Mouse (Mus musculus) urinary bladder, postnatal 14 days (tissue): Measurements from ENCODE around the gene Megf8.

Experiments used
- DNase-seq: peaks from one replicate; pipeline ENCODE4 v3.0.0; 2021; ENCODE audit warnings: low spot score

Gene Megf8

GRCm38 (mm10) chr7:25334472-25334871, 17.5 kb downstream of the Megf8 start:
- no peak for DNase-seq

GRCm38 (mm10) chr7:25339329-25339728, 22.4 kb downstream of the Megf8 start:
- no peak for DNase-seq

GRCm38 (mm10) chr7:25341000-25341784, 24.2 kb downstream of the Megf8 start:
- DNase-seq: no peak

DNA sequence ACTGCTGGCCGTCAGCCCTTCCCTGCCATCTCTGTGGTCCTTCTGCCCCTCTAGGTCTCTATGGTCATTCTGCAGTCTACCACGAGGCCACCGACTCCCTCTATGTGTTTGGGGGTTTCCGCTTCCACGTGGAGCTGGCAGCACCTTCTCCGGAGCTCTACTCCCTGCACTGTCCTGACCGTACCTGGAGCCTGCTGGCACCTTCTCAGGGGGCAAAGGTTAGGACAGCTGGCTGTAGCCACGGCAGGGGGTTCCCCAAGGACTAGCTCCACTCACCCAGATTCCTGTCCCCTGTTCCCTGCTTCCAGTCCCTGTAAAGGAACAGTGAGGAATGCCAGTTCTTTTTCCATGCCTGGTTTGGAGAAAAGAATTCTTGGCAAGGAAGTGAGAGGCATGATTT, 31.9 kb downstream of the Megf8 start:
- DNase-seq: no peak

DNA sequence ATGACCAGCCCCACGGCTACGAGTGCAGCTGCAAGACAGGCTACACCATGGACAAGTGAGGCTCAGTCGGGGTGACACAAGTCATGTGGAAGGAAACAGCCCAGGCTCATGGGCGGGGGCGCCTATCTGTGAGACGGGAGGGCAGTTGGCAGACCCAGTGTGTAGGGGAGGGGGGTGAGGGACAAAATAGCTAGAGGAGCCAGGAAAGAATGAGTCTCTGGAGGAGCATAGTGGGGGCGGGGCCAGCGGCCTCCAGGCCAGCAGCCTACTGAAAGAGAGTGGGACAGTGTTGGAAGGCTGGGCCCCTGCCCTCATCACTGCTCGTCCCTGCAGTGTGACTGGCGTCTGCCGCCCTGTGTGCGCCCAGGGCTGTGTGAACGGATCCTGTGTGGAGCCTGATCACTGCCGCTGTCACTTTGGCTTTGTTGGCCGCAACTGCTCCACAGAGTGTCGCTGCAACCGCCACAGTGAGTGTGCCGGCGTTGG, 41.8 kb downstream of the Megf8 start:
- no peak for DNase-seq

- DNase-seq: no peak
These were observed 46.2 kb downstream of the Megf8 start for GRCm38 (mm10) chr7:25363151-25363550.

DNA sequence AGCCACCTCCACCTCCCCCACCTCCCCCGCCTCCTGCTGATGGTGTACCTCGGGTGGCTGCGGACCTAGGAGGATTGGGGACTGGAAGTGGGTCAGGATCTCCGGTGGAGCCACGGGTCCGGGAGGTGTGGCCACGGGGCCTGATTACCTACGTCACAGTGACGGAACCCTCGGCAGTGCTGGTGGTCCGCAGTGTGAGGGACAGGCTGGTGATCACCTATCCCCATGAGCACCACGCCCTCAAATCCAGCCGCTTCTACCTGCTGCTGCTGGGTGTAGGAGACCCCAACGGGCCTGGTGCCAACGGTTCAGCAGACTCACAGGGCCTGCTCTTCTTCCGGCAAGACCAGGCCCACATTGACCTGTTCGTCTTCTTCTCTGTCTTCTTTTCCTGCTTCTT, 46.7 kb downstream of the Megf8 start:
- no peak for DNase-seq

- DNase-seq: no peak
These were observed 49.1 kb downstream of the Megf8 start for GRCm38 (mm10) chr7:25365937-25366625.

DNA sequence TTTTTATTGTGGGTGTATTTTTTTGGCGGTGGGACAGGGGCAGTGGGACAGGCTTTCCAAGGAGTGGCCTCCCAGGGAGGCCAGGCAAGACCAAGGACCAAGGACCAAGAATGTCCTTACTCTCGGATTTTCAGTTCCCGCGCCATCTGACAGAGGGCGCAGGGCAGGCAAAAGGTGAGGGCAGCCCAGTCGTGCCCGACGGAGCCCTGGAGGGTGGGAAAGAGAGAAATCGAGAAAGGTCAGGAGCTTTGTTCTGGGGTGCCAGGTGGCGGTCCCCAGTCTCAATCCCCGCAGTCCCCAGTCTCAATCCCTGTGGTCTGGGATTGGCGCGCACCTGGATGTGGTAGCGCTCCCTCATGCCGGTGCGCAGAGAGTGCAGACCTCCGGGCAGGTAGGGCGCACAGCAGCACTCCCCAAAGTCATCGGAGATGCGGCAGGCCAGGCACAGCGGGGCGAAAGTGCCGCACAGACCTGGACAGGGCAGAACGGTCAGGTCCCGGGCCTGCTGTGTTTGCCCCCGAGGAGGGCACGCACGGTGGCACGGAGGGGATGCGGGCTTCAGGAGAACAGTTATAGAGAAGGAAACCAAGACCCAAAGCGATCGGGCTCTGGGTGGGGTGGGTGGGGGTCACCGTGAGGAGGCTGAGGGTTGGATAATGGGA, 50.8 kb downstream of the Megf8 start:
- no peak for DNase-seq

- no peak for DNase-seq
These were observed 51.4 kb downstream of the Megf8 start for GRCm38 (mm10) chr7:25368333-25368732.

GRCm38 (mm10) chr7:25369058-25369749, 52.2 kb downstream of the Megf8 start, which contains the start of gene Cnfn:
TSS of gene Cnfn (minus strand) at chr7:25369724.
- no peak for DNase-seq

DNA sequence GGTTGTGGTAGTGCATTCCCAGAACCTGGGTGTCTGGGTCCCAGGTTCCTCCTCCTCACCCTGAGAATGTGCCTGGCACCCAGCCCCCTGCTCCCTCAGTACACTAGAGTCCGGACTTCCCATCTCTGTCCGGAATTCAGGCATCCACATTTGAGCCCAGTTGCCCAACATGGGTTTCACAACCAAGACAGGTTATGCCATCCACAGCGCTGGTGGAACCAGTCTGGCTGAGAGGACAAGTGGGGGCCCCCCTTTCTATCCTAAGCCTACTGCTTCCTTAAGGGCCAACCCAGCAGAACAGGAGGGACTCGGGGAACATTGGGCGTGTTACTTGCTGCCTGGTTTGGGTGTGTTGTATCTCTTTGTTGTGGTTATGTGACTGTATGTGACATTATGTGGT, 55.5 kb downstream of the Megf8 start:
- DNase-seq: peak; percentile 43

- peak; percentile 85 for DNase-seq
These were observed 59.6 kb downstream of the Megf8 start for GRCm38 (mm10) chr7:25376556-25376955.

- no peak for DNase-seq
These were observed 60.2 kb downstream of the Megf8 start for GRCm38 (mm10) chr7:25377100-25377700.

- no peak for DNase-seq
These were observed 61.5 kb downstream of the Megf8 start for GRCm38 (mm10) chr7:25378181-25379100.

- peak; percentile 55 for DNase-seq
These were observed 62.8 kb downstream of the Megf8 start for GRCm38 (mm10) chr7:25379551-25380351.

GRCm38 (mm10) chr7:25380392-25381283, 63.7 kb downstream of the Megf8 start:
- no peak for DNase-seq

DNA sequence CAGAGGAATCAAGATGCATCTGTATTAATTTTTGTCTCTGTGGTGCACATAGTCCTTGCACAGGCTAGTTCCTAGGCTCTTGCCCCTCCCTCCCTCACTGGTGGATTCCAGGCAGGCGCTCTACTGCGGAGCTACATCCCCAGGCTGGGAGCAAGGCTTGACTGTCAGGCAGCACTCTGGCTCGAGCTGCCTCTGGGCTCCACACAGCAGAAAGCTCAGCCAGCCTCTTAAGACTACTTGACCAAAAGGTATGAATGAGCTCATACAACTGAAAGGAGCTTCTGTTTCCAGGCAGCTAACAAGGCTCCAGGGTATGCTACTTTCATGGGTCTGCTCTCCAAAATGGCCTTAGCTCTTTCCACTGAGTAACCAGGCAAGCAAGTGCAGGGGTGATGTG, 64.3 kb downstream of the Megf8 start:
- no peak for DNase-seq

GRCm38 (mm10) chr7:25382541-25382940, 65.6 kb downstream of the Megf8 start:
- no peak for DNase-seq
